Mouse (Mus musculus): Measurements from ENCODE around the gene Hcfc1. TPM values are rescaled to one million over a fixed set of nuclear protein-coding genes. Genes with fewer than 3 reads are reported as not detected.

The Hcfc1 gene
- polyA plus RNA-seq, 1 experiment: 39.9 TPM

DNA sequence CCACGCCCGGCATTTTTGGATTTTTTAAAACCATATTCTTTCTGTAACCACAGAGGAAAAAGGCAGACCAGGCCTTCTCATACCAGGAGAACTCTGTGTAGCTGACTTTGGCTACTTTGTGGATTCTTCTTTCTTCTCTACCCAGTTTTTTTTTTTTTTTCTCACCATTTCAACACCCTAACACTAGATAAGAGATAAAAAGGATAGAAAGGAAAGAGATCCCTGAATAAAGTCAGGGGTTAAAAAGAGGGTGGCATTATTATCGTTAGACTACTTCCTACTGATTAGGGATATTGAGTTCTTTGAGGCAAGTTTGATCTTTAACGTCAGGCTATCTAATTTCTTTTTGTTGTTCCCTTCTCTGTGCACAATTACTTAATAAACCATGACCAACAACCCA lies 6.6 kb upstream of the Hcfc1 start:
- TF ChIP-seq POLR2A (IDR thresholded peaks at IDR 0.05; ENCODE audit: borderline replicate concordance, low read depth, low read length) (no peak), CTCF (IDR thresholded peaks at IDR 0.05; ENCODE audit: low read depth, low read length) (no peak)
- Histone ChIP-seq H3K4me1 (ENCODE audit: control insufficient read depth, insufficient read depth, low read length) (no peaks in the 10 kb centered on the region), H3K4me3 (ENCODE audit: insufficient read depth, low read length) (no peak overlapping the region), H3K27ac (ENCODE audit: insufficient read depth, low read depth, low read length) (no peak overlapping the region)

DNA sequence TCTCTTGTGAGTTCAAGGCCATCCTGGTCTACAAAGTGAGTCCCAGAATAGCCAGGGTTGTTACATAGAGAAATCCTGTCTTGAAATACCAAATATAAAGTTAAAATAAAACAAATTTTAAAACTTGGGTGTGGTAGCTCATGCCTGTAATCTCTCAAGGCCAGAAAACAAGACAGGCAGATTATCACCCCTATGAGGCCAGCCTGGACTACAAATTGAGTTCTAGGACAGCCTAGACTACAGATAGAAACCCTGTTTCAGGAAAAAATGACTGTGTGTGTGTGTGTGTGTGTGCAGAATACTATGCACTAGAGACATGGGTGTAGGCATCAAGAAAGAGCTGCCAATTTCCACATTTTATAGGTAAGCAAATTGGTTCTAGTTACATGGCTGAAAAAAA lies 4.6 kb upstream of the Hcfc1 start:
- no peak overlapping the region for H3K4me3 ChIP-seq (ENCODE audit: insufficient read depth, low read length)
- TF ChIP-seq CTCF (IDR thresholded peaks at IDR 0.05; ENCODE audit: low read depth, low read length): no peak
- no peak for TF ChIP-seq POLR2A (IDR thresholded peaks at IDR 0.05; ENCODE audit: borderline replicate concordance, low read depth, low read length)
- no peak overlapping the region for H3K27ac ChIP-seq (ENCODE audit: insufficient read depth, low read depth, low read length)
- no peaks in the 10 kb centered on the region for H3K4me1 ChIP-seq (ENCODE audit: control insufficient read depth, insufficient read depth, low read length)

DNA sequence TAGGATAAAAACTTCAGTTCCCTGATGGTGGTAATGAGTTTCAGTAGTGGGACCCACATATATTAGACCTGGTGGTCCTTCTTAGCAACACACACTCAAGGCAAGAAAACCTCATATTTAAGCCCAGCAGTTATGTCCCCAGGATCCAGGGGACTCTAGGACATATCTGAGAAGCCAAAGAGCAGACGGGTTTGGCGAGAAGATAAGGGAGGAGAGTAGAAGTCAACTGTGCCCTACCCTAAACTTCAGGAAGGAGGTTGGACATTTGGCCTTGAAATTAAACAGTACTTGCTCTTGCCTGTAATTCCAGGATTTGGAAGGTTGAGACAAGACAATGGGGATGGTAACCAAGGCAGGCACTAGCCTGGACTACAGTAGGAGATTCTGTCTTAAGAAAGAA lies 3.6 kb upstream of the Hcfc1 start:
- Histone ChIP-seq H3K27ac (ENCODE audit: insufficient read depth, low read depth, low read length) (no peak overlapping the region), H3K4me1 (ENCODE audit: control insufficient read depth, insufficient read depth, low read length) (no peaks in the 10 kb centered on the region), H3K4me3 (ENCODE audit: insufficient read depth, low read length) (no peak overlapping the region)
- no peak for TF ChIP-seq POLR2A (IDR thresholded peaks at IDR 0.05; ENCODE audit: borderline replicate concordance, low read depth, low read length)
- TF ChIP-seq CTCF (IDR thresholded peaks at IDR 0.05; ENCODE audit: low read depth, low read length): no peak

DNA sequence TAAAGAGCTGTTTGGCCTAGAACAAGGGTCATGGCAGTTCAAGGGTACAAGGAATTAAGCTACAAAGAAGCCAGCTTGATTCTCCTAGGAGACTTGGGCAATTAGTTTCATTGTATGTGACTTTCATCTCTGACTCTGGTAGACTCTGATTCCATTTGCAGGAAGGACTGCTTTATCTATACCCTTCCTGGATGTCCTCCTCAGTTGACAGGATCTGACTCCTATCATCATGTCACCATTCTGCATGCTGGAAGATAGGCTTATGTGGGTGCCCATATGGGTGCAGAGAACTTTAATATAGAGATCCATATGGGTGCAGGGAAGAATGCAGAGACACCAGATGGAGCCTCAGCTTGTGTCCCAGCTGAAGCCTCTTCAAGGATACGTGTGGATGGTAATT lies 3.0 kb upstream of the Hcfc1 start:
- TF ChIP-seq CTCF (IDR thresholded peaks at IDR 0.05; ENCODE audit: low read depth, low read length) (no peak), POLR2A (IDR thresholded peaks at IDR 0.05; ENCODE audit: borderline replicate concordance, low read depth, low read length) (no peak)
- Histone ChIP-seq H3K4me3 (ENCODE audit: insufficient read depth, low read length) (no peak overlapping the region), H3K4me1 (ENCODE audit: control insufficient read depth, insufficient read depth, low read length) (peaks cover under 1% of the 10 kb centered on the region; the same call in 1 of the 2 replicates), H3K27ac (ENCODE audit: insufficient read depth, low read depth, low read length) (no peak overlapping the region)

DNA sequence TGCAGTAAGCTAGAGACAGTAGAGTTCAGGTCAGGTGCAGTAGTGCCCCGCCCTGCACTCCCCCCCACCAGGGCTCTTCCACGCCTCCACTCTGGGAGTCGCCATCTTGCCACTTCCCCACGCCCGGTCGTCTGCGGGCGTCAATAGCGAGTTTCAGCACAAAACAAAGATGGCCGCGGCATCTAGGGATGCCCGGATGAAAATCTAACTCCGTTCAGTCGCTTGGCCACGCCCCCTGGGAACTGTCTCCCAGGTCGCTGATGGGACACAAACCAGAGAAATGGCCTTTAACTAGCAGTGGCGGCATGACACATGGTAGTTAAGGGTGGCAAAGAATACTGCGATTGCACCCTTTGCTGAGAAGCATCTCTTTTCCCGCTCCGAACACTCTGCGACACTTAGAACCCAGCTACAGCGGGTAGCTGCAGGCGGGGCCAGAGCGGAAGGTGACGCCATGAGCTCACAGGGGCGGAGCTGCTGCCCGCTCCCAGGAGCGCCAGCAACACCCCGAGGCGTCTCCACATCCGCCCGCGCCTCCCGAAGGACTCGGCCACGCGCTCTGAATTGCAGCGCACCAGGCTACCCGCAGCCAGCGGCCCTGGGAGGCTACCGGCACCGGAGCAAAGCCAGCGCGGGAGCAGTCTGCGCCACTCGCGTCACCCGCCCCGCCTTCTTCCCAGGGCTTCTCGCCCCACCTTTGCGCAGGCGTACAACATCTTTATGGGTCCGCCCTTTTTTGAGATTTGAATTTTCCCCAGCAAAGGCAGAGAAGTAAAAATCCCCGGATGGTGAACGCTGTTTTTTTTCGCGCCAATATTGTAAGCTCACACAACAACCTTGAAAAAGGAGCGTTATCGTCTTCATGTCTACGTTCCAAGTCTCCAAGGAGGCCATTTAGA lies 1.3 kb upstream of the Hcfc1 start:
- no peak for TF ChIP-seq CTCF (IDR thresholded peaks at IDR 0.05; ENCODE audit: low read depth, low read length)
- TF ChIP-seq POLR2A (IDR thresholded peaks at IDR 0.05; ENCODE audit: borderline replicate concordance, low read depth, low read length): no peak
- Histone ChIP-seq H3K27ac (ENCODE audit: insufficient read depth, low read depth, low read length) (peak overlapping the region; percentile 99), H3K4me1 (ENCODE audit: control insufficient read depth, insufficient read depth, low read length) (peaks cover 10% of the 10 kb centered on the region), H3K4me3 (ENCODE audit: insufficient read depth, low read length) (peak overlapping the region; percentile 94)

DNA sequence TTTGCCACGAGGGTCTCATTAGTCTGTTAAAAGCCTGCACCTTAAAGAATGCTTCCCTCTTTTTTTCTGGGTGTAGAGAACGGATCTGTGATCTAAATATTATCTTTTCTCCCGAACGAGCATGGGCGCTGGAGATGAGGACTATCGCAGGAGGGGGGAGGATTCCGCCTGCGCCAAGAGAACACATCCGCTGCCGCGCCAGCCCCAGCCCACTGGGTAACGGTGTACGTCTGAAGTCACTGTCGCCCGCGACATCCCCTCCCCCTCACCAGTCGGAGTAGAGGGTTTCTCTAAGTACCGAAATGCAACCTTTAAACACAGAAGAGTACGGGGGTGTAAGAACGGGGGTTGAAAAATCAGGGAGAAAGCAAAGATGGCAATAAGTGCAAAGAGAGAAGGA lies 850 bp downstream of the Hcfc1 start:
- Histone ChIP-seq H3K27ac (ENCODE audit: insufficient read depth, low read depth, low read length) (peak overlapping the region; percentile 99), H3K4me1 (ENCODE audit: control insufficient read depth, insufficient read depth, low read length) (peaks cover 27% of the 10 kb centered on the region), H3K4me3 (ENCODE audit: insufficient read depth, low read length) (peak overlapping the region; percentile 94)
- TF ChIP-seq POLR2A (IDR thresholded peaks at IDR 0.05; ENCODE audit: borderline replicate concordance, low read depth, low read length) (no peak), CTCF (IDR thresholded peaks at IDR 0.05; ENCODE audit: low read depth, low read length) (no peak)

DNA sequence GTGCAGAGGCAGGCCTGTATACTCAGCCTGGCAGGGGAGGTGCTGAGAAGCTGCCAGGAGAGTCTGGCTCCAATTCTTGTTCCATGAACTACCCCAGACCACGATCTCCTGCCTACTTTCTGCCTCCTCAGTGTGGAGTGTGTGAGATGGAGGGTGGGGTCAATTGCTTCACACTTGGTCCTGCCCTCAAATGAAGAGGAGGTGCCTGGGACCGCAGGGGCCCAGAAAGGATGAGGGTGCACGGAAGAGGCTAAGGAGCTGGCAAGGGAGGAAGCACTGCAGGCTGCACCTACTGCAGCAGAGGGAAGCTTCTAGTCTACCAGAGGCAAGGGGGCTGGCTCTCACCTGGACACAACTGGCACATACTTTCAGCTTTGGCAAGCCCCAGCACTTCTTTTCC lies 1.8 kb downstream of the Hcfc1 start:
- H3K4me1 ChIP-seq (ENCODE audit: control insufficient read depth, insufficient read depth, low read length): peaks cover 29% of the 10 kb centered on the region
- H3K27ac ChIP-seq (ENCODE audit: insufficient read depth, low read depth, low read length): peak overlapping the region; percentile 99
- H3K4me3 ChIP-seq (ENCODE audit: insufficient read depth, low read length): peak overlapping the region; percentile 94
- TF ChIP-seq POLR2A (IDR thresholded peaks at IDR 0.05; ENCODE audit: borderline replicate concordance, low read depth, low read length) (no peak), CTCF (IDR thresholded peaks at IDR 0.05; ENCODE audit: low read depth, low read length) (no peak)

DNA sequence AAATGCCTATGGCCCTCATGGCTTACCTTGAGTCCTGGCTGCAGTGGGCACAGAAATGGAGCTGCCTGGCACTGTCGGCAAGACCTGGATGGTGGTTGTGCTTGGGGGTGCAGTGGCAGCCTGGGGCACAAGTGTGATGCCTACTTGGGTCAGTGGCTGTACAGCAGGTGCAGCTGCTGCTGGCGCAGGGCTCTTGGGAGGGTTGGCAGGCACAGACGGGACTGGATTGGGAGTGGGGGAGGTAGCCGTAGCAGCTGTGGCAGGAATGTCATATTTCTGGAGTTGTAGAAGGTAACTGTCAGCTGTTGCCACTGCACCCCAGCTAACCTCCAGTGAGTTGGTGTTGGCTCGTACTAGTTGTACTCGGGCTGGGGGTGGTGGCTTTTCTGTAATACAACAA lies 11.2 kb downstream of the Hcfc1 start:
- TF ChIP-seq CTCF (IDR thresholded peaks at IDR 0.05; ENCODE audit: low read depth, low read length): no peak
- H3K4me3 ChIP-seq (ENCODE audit: insufficient read depth, low read length): no peak overlapping the region
- H3K27ac ChIP-seq (ENCODE audit: insufficient read depth, low read depth, low read length): no peak overlapping the region
- no peaks in the 10 kb centered on the region for H3K4me1 ChIP-seq (ENCODE audit: control insufficient read depth, insufficient read depth, low read length)

DNA sequence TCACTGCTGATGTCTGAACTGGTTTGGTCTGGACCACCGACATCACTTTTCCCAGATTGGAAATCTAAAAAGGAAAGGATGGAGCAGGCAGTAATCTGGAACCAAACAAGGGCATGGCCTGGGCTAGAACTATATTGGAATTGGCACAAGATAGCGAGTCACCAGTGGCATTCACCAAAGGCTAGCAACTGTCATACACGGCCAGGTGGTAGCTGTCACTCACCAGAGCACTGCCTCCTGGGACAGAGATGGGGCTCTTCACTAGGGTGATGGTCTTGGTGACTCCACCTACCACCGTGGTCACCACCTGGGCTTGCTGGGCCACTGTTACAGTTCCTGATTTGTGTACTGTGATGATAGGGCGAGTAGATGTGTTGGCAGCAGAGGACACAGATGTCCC lies 13.6 kb downstream of the Hcfc1 start:
- Histone ChIP-seq H3K27ac (ENCODE audit: insufficient read depth, low read depth, low read length) (no peak overlapping the region), H3K4me3 (ENCODE audit: insufficient read depth, low read length) (no peak overlapping the region), H3K4me1 (ENCODE audit: control insufficient read depth, insufficient read depth, low read length) (no peaks in the 10 kb centered on the region)
- TF ChIP-seq CTCF (IDR thresholded peaks at IDR 0.05; ENCODE audit: low read depth, low read length) (no peak), POLR2A (IDR thresholded peaks at IDR 0.05; ENCODE audit: borderline replicate concordance, low read depth, low read length) (no peak)

DNA sequence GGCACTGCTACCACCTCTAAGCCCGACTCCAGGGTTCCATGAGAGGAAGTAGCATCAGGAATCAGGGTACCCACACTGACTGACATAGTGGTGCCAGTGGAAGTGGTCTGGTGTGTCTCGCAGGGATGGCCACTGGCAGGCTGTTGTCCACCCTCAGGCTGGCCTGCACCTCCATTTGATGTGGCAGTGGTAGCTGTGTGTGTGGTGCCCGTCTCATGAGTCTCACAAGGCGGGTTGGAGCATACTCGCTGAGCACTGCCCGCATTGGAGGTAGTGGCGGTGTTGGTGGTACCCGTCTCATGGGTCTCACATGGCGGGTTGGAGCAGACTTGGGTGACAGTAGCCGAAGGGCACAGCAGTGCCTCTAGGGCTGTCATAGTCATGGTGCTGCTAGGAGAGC lies 16.8 kb downstream of the Hcfc1 start:
- Histone ChIP-seq H3K4me1 (ENCODE audit: control insufficient read depth, insufficient read depth, low read length) (no peaks in the 10 kb centered on the region), H3K4me3 (ENCODE audit: insufficient read depth, low read length) (no peak overlapping the region), H3K27ac (ENCODE audit: insufficient read depth, low read depth, low read length) (no peak overlapping the region)
- TF ChIP-seq CTCF (IDR thresholded peaks at IDR 0.05; ENCODE audit: low read depth, low read length) (no peak), POLR2A (IDR thresholded peaks at IDR 0.05; ENCODE audit: borderline replicate concordance, low read depth, low read length) (no peak)

Measured in bone marrow macrophage, adult 2 months (primary cell).